Mouse (Mus musculus): ENCODE measurements around the gene Eef1e1. TPM values are rescaled to one million over a fixed set of nuclear protein-coding genes. Genes with fewer than 3 reads are reported as not detected.

Gene Eef1e1
- polyA plus RNA-seq, 1 experiment from 2014 or later: 107 TPM

DNA sequence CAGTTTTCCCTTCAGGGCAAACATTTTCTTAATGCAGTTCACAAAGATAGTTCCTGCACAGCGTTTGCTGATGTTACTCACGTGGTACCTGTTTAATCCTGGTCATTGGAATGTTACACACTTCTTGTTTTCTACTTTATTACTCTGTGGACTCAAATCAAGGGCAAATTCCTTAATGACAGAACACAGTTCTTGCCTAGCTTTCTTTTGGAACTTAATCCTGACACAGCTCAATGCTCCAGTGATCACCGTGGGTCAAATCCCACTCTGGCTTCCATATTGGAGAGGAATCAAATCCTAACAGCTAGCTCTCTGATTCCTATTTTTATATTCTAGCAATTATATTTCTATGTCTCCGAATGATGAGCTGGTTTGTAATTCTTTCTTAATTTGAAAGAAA is 62.4 kb downstream of the Eef1e1 start:
- Histone ChIP-seq H3K4me3 (no peak overlapping the region), H3K9ac (no peak overlapping the region), H3K27ac (no peak overlapping the region), H3K9me3 (no peaks in the 10 kb centered on the region), H3K4me2 (no peak overlapping the region), H3K27me3 (replicated peaks) (no peaks in the 10 kb centered on the region), H3K4me1 (no peaks in the 10 kb centered on the region), H3K36me3 (replicated peaks) (no peaks in the 10 kb centered on the region)
- ATAC-seq (replicated peaks): no peak
- WGBS: 51% methylated on average over 4 of the region's 4 CpGs

Other genes with a start within 250 kb of the Eef1e1 start
- gene Txndc5, start 130.2 kb downstream of the Eef1e1 start, polyA plus RNA-seq (2015; fragmentation: Nextera tagmentation; extraction: Ambion mirVana): 82.2 and 89.0 TPM in 2 replicates
- gene Bloc1s5, start 23.9 kb downstream of the Eef1e1 start, polyA plus RNA-seq (2015; fragmentation: Nextera tagmentation; extraction: Ambion mirVana): 21.0 and 24.4 TPM in 2 replicates